Mouse (Mus musculus): ENCODE measurements at regions not wholly inside any gene's neighbourhood (a gene's known extent, or its start where the extent isn't known, plus 50 kb on each side); places are given as distances from the start of the nearest gene placed in this dataset.
A peak's percentile ranks its signal among the peaks of the same experiment; 100 is the strongest.

GRCm38 (mm10) chr6:89006997-89007396 lies 104.9 kb downstream of the Tpra1 start:
- DNase-seq (ENCODE audit: low spot score in 2 of 2) = no peak

GRCm38 (mm10) chr6:89007516-89007915 lies 105.5 kb downstream of the Tpra1 start:
- no peak for DNase-seq (ENCODE audit: low spot score in 2 of 2)

- peak in 1 of 2 experiments; percentile 41 for DNase-seq (ENCODE audit: low spot score in 2 of 2)
Measured at GRCm38 (mm10) chr6:89008614-89009171, 106.6 kb downstream of the Tpra1 start.

GRCm38 (mm10) chr6:89012998-89013689 lies 111.1 kb downstream of the Tpra1 start:
- DNase-seq (ENCODE audit: low spot score in 2 of 2) = no peak

- DNase-seq (ENCODE audit: low spot score in 2 of 2) = no peak
Measured at GRCm38 (mm10) chr6:89013690-89014061, 111.6 kb downstream of the Tpra1 start.

- DNase-seq (ENCODE audit: low spot score in 2 of 2) = no peak
Measured at GRCm38 (mm10) chr6:89024101-89024650, 122.1 kb downstream of the Tpra1 start.

GRCm38 (mm10) chr6:89033433-89034298 lies 131.6 kb downstream of the Tpra1 start:
- DNase-seq (ENCODE audit: low spot score in 2 of 2) = no peak

- no peak for DNase-seq (ENCODE audit: low spot score in 2 of 2)
Measured at GRCm38 (mm10) chr6:89034455-89034854, 132.4 kb downstream of the Tpra1 start.

GRCm38 (mm10) chr6:89035061-89035835 lies 133.2 kb downstream of the Tpra1 start:
- no peak for DNase-seq (ENCODE audit: low spot score in 2 of 2)

GRCm38 (mm10) chr6:89035836-89036156 lies 133.7 kb downstream of the Tpra1 start:
- no peak for DNase-seq (ENCODE audit: low spot score in 2 of 2)

- no peak for DNase-seq (ENCODE audit: low spot score in 2 of 2)
Measured at GRCm38 (mm10) chr6:89037392-89037791, 135.3 kb downstream of the Tpra1 start.

- no peak for DNase-seq (ENCODE audit: low spot score in 2 of 2)
Measured at GRCm38 (mm10) chr6:89037901-89038300, 135.8 kb downstream of the Tpra1 start.

- DNase-seq (ENCODE audit: low spot score in 2 of 2) = no peak
Measured at GRCm38 (mm10) chr6:89040919-89041318, 138.9 kb downstream of the Tpra1 start.

GRCm38 (mm10) chr6:89042478-89043239 lies 140.6 kb downstream of the Tpra1 start:
- no peak for DNase-seq (ENCODE audit: low spot score in 2 of 2)

GRCm38 (mm10) chr6:89045436-89045966 lies 143.4 kb downstream of the Tpra1 start:
- DNase-seq (ENCODE audit: low spot score in 2 of 2) = no peak

GRCm38 (mm10) chr6:89046476-89046875 lies 144.4 kb downstream of the Tpra1 start:
- no peak for DNase-seq (ENCODE audit: low spot score in 2 of 2)

- no peak for DNase-seq (ENCODE audit: low spot score in 2 of 2)
Measured at GRCm38 (mm10) chr6:89047629-89048332, 145.7 kb downstream of the Tpra1 start.

GRCm38 (mm10) chr6:89049290-89049689 lies 147.2 kb downstream of the Tpra1 start:
- no peak for DNase-seq (ENCODE audit: low spot score in 2 of 2)

- no peak for DNase-seq (ENCODE audit: low spot score in 2 of 2)
Measured at GRCm38 (mm10) chr6:89050575-89051270, 148.7 kb downstream of the Tpra1 start.
